In the genomic region with DNA sequence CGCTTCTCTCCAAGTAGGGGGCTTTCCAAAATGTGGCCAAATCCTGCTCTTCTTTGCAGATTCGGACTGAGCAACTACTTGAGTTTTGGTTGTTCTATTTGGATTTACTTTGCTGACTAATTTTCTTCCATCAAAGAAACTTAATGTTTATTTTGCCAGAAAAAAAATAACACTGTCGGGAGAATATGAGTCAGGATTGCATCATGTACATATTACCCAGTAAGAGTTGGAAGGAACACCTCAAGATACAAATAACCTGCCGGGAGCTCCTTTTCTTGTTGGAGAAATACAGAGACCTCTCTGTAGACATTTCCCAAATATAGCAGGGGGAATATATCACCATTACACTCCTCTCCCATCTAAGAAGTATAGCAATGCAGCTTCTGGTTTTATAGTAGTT, we compare ENCODE assay signal across 27 mouse cellular contexts.
"Had no signal": no experiment of that assay in that cellular context is flagged by ENCODE, and none has a peak within 500 bp of the region (broad histone marks: within the 10 kb centered on the region; RNA-seq: fewer than 3 reads in every experiment).

No protein-coding gene starts in this region.

- H3K9me3 ChIP-seq: heart, embryonic 10.5 days; heart, embryonic 12.5 days; hindbrain, embryonic 10.5 days; hindbrain, embryonic 12.5 days; hindbrain, embryonic 15.5 days; kidney, embryonic 15.5 days; limb, embryonic 13.5 days; limb, embryonic 15.5 days; liver, embryonic 12.5 days had no signal

- H3K27me3 ChIP-seq: heart, embryonic 12.5 days; hindbrain, embryonic 12.5 days; hindbrain, embryonic 15.5 days; kidney, embryonic 15.5 days; limb, embryonic 13.5 days; limb, embryonic 15.5 days; liver, embryonic 12.5 days had no signal

- H3K4me2 ChIP-seq: heart, embryonic 12.5 days; hindbrain, embryonic 12.5 days; hindbrain, embryonic 15.5 days; kidney, embryonic 15.5 days; limb, embryonic 13.5 days; limb, embryonic 15.5 days; liver, embryonic 12.5 days had no signal

- H3K27ac ChIP-seq: gastrocnemius, adult 2 months; heart, embryonic 10.5 days; hindbrain, embryonic 10.5 days; hindbrain, embryonic 12.5 days; hindbrain, embryonic 15.5 days; hindbrain, postnatal 0 days; kidney, embryonic 15.5 days; kidney, postnatal 0 days; limb, embryonic 13.5 days; limb, embryonic 15.5 days; liver, embryonic 12.5 days; liver, embryonic 14.5 days had no signal

- H3K4me3 ChIP-seq: gastrocnemius, adult 2 months; heart, embryonic 10.5 days; heart, embryonic 12.5 days; hindbrain, embryonic 10.5 days; hindbrain, embryonic 12.5 days; hindbrain, embryonic 15.5 days; kidney, embryonic 15.5 days; limb, embryonic 13.5 days; limb, embryonic 15.5 days; liver, embryonic 12.5 days had no signal

- H3K4me1 ChIP-seq: heart, embryonic 10.5 days; heart, embryonic 12.5 days; hindbrain, embryonic 15.5 days; kidney, embryonic 15.5 days; limb, embryonic 13.5 days; limb, embryonic 15.5 days; liver, embryonic 12.5 days had no signal

- H3K9ac ChIP-seq: heart, embryonic 12.5 days; hindbrain, embryonic 12.5 days; hindbrain, embryonic 15.5 days; kidney, embryonic 15.5 days; limb, embryonic 13.5 days; limb, embryonic 15.5 days; liver, embryonic 12.5 days; liver, embryonic 14.5 days had no signal

- H3K36me3 ChIP-seq: heart, embryonic 10.5 days; heart, embryonic 12.5 days; hindbrain, embryonic 10.5 days; hindbrain, embryonic 12.5 days; hindbrain, embryonic 15.5 days; kidney, embryonic 15.5 days; limb, embryonic 13.5 days; limb, embryonic 15.5 days; liver, embryonic 12.5 days had no signal

- DNase-seq: gastrocnemius, adult 2 months; gastrocnemius, postnatal 10 days; gastrocnemius, postnatal 25 days; heart, adult 18-20 months; heart, postnatal 10 days; heart, postnatal 4 days; kidney, adult 11 months; kidney, adult 2 months; kidney, adult 9 months; kidney, postnatal 14 days; kidney, postnatal 36 days; layer of hippocampus, adult 9-11 months; layer of hippocampus, postnatal 36 days; left cerebral cortex, postnatal 4 days had no signal

- ATAC-seq: hindbrain, postnatal 0 days; intestine, embryonic 16.5 days; liver, embryonic 12.5 days had no signal
